Mouse (Mus musculus) kidney, postnatal 0 days (tissue): ENCODE results near the gene Mc3r. TPM values are rescaled to one million over a fixed set of nuclear protein-coding genes. Genes with fewer than 3 reads are reported as not detected.

Source experiments
- ATAC-seq: fragments of 200-750 bp; cut with Nextera tagmentation; replicated peaks from 2 replicates; pipeline ENCODE4 v1.8.0; 2017; ENCODE audit warnings: low read depth, moderate number of reproducible peaks, moderate TSS enrichment, moderate library complexity; ENCODE audit not compliant: low FRiP score
- DNase-seq: peaks from one replicate; pipeline ENCODE4 v3.0.0-alpha.2; 2016; ENCODE audit warnings: low spot score
- H3K27ac ChIP-seq: fragments of 300-500 bp; sonication (generic); 2 replicates; pipeline ENCODE4 v1.5.1; 2014; ENCODE audit warnings: mild to moderate bottlenecking
- H3K27me3 ChIP-seq: fragments of 300-500 bp; sonication (generic); 2 replicates; pipeline ENCODE4 v1.6.1; 2014; ENCODE audit warnings: low read length, mixed read lengths; ENCODE audit not compliant: insufficient read depth
- H3K36me3 ChIP-seq: fragments of 300-500 bp; sonication (generic); 2 replicates; pipeline ENCODE4 v1.6.1; 2014; ENCODE audit warnings: low read length, mixed read lengths; ENCODE audit not compliant: insufficient read depth
- H3K4me1 ChIP-seq: fragments of 300-500 bp; sonication (generic); replicated peaks from 2 replicates; pipeline ENCODE4 v1.6.1; 2014; ENCODE audit warnings: antibody characterized with exemption, low read length, mixed read lengths; ENCODE audit not compliant: insufficient read depth
- H3K4me2 ChIP-seq: fragments of 300-500 bp; sonication (generic); 2 replicates; pipeline ENCODE4 v1.6.1; 2014; ENCODE audit warnings: mild to moderate bottlenecking, low read length, moderate library complexity, mixed read lengths
- H3K4me3 ChIP-seq: fragments of 300-500 bp; sonication (generic); replicated peaks from 2 replicates; pipeline ENCODE4 v1.5.1; 2014; ENCODE audit warnings: low read depth, low read length
- H3K9ac ChIP-seq: fragments of 300-500 bp; sonication (generic); 2 replicates; pipeline ENCODE4 v1.6.1; 2014; ENCODE audit warnings: low read depth, low read length
- H3K9me3 ChIP-seq: fragments of 300-500 bp; sonication (generic); replicated peaks from 2 replicates; pipeline ENCODE4 v1.6.1; 2016; ENCODE audit warnings: low read length, inconsistent platforms, mixed read lengths
- CTCF ChIP-seq: IDR thresholded peaks from 2 replicates; pipeline ENCODE4 v1.5.1; 2016; ENCODE audit warnings: antibody characterized with exemption, low read depth, mild to moderate bottlenecking, moderate library complexity
- WGBS: fragments of 180-500 bp; shearing (Covaris S2); extraction: QIAGEN DNeasy Blood & Tissue Kit; methylation state at CpG from one replicate; pipeline ENCODE4 v1.1.7; 2014; 5-methylcytosine and 5-hydroxymethylcytosine counted together
- polyA plus RNA-seq: library from polyadenylated mRNA; unstranded; fragments of >200 nt; fragmentation: Nextera tagmentation; extraction: Ambion mirVana; gene quantifications from 2 replicates; pipeline ENCODE4 v1.2.1, GENCODE M21; 2015

The Mc3r gene
- polyA plus RNA-seq, 1 experiment from 2014 or later = not detected

DNA sequence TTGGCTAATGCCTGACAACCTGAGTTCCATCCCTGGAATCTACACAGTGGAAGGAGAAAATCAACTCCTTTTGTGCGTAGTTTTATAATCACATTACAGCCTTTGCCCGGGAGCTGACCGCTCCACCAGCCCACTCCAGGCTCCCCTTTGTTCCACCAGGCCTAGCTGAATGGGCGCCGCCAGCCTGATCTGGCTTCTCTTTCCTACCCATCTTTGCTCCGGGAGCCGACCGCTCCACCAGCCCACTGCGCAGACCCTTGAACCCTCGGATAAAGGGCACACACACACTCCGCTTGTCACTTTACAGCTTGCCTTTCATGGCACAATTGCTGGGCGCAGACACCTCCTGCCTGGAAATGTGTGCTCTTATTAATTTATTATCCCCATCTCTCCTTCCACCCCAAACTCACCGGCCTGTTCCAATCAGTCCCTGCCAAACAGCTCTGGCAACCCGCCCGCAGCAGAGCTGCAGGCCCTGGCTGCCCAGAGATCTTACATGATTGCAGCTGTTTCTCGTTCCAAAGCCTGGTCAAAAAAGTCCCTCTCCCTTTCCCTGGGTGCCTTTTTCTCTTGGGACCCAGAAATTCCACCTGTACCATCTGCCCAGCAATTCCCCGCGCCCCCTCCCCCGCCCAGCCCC is 33.9 kb downstream of the Mc3r start:
- ATAC-seq (no peak), DNase-seq (no peak)
- Histone ChIP-seq H3K4me1 (no peaks in the 10 kb centered on the region), H3K36me3 (no peaks in the 10 kb centered on the region), H3K27ac (no peak overlapping the region), H3K9ac (no peak overlapping the region), H3K4me3 (no peak overlapping the region), H3K9me3 (no peaks in the 10 kb centered on the region), H3K4me2 (no peak overlapping the region), H3K27me3 (no peaks in the 10 kb centered on the region)
- WGBS = 68% methylated on average over 19 of the region's 19 CpGs
- TF ChIP-seq CTCF = no peak

DNA sequence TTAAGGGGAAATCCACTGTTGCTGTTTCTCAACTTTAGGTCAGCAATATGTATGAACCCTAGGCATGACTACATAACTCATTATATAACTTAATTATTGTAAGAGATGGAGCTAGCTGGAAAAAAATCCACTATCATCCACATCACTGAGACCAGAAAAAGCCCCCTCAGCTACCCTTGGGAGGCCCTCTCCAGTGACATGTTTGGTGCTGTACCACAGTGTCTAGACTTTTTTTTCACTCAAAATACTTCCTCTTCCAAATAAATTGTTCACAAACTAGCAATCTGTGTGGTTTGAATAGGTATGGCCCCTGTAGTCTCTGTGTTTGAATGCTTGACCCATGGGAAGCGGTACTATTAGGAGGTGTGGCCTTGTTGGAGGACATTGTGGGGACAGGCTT is 39.4 kb downstream of the Mc3r start:
- DNase-seq (no peak), ATAC-seq (no peak)
- Histone ChIP-seq H3K4me3 (no peak overlapping the region), H3K4me2 (no peak overlapping the region), H3K4me1 (no peaks in the 10 kb centered on the region), H3K36me3 (no peaks in the 10 kb centered on the region), H3K27ac (no peak overlapping the region), H3K27me3 (no peaks in the 10 kb centered on the region), H3K9me3 (no peaks in the 10 kb centered on the region), H3K9ac (no peak overlapping the region)
- 77% methylated on average over 1 of the region's 1 CpGs for WGBS
- TF ChIP-seq CTCF = no peak

GRCm38 (mm10) chr2:172288965-172289364 is 40.7 kb downstream of the Mc3r start:
- TF ChIP-seq CTCF = no peak
- H3K9me3 ChIP-seq = no peaks in the 10 kb centered on the region
- ATAC-seq (no peak), DNase-seq (no peak)
- no peaks in the 10 kb centered on the region for H3K27me3 ChIP-seq
- H3K36me3 ChIP-seq = no peaks in the 10 kb centered on the region
- 34% methylated on average over 10 of the region's 11 CpGs for WGBS
- H3K4me3 ChIP-seq = no peak overlapping the region
- H3K4me2 ChIP-seq = no peak overlapping the region
- no peak overlapping the region for H3K27ac ChIP-seq
- no peaks in the 10 kb centered on the region for H3K4me1 ChIP-seq
- no peak overlapping the region for H3K9ac ChIP-seq

GRCm38 (mm10) chr2:172289632-172290031 is 41.3 kb downstream of the Mc3r start:
- TF ChIP-seq CTCF = no peak
- no peaks in the 10 kb centered on the region for H3K36me3 ChIP-seq
- no peak overlapping the region for H3K27ac ChIP-seq
- no peak for DNase-seq
- no peaks in the 10 kb centered on the region for H3K9me3 ChIP-seq
- H3K4me2 ChIP-seq = no peak overlapping the region
- no peak overlapping the region for H3K9ac ChIP-seq
- ATAC-seq = no peak
- no peaks in the 10 kb centered on the region for H3K27me3 ChIP-seq
- no peak overlapping the region for H3K4me3 ChIP-seq
- 24% methylated on average over 1 of the region's 1 CpGs for WGBS
- no peaks in the 10 kb centered on the region for H3K4me1 ChIP-seq

DNA sequence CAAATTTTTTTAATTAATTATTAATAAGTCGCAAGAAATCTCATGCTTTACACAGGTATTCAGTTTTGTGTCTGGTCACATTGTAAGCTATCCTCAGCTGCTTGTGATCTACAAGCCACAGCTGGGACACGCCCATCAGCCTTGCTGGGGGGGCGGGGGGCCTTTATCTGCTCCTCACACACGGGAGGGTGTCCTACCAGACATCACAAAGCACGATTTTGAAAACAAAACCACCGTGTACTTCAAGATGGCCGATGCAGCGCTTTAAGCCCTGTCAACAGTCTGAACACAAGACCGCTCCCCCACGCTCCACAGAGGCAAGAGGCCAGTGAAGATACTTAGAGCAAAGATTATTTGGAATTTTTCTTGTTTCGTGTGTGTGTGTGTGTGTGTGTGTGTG is 42.2 kb downstream of the Mc3r start:
- no peaks in the 10 kb centered on the region for H3K27me3 ChIP-seq
- ATAC-seq (no peak), DNase-seq (no peak)
- no peak for TF ChIP-seq CTCF
- no peaks in the 10 kb centered on the region for H3K36me3 ChIP-seq
- H3K4me2 ChIP-seq = no peak overlapping the region
- H3K4me3 ChIP-seq = no peak overlapping the region
- H3K27ac ChIP-seq = no peak overlapping the region
- no peak overlapping the region for H3K9ac ChIP-seq
- no peaks in the 10 kb centered on the region for H3K9me3 ChIP-seq
- H3K4me1 ChIP-seq = no peaks in the 10 kb centered on the region
- 76% methylated on average over 11 of the region's 11 CpGs for WGBS

GRCm38 (mm10) chr2:172291025-172291424 is 42.7 kb downstream of the Mc3r start:
- Histone ChIP-seq H3K36me3 (no peaks in the 10 kb centered on the region), H3K27me3 (no peaks in the 10 kb centered on the region), H3K9me3 (no peaks in the 10 kb centered on the region), H3K4me2 (no peak overlapping the region), H3K4me3 (no peak overlapping the region), H3K4me1 (no peaks in the 10 kb centered on the region), H3K27ac (no peak overlapping the region), H3K9ac (no peak overlapping the region)
- DNase-seq (no peak), ATAC-seq (no peak)
- 86% methylated on average over 7 of the region's 7 CpGs for WGBS
- TF ChIP-seq CTCF = no peak
